Mouse (Mus musculus) megakaryocyte progenitor cell, adult 5-6 weeks (primary cell): ENCODE measurements at regions not wholly inside any gene's neighbourhood (a gene's known extent, or its start where the extent isn't known, plus 50 kb on each side); places are given as distances from the start of the nearest gene placed in this dataset.

Experiments used
- ATAC-seq: replicated peaks from 2 replicates; pipeline ENCODE4 v1.8.0; 2016; ENCODE audit warnings: mild to moderate bottlenecking, moderate TSS enrichment, inconsistent platforms; ENCODE audit not compliant: poor library complexity

DNA sequence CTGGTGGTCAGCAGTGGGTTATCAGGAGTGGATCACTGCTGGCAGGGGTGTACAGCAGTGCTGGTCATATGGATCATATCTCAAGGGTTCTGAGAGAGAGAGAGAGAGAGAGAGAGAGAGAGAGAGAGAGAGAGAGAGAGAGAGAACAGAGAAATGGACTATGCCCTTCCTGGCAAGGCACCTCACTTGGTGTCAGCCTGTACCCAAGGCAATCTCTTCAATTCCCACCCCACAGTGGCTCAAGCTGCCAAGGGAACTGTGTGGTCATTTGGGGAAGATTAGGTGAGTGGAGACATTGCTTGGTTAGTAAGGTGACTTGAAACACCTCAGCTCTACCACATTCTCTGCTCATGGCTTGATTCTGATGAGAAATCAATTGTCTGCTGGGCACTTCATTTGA is 80.8 kb upstream of the Agap1 start:
- no peak for ATAC-seq

DNA sequence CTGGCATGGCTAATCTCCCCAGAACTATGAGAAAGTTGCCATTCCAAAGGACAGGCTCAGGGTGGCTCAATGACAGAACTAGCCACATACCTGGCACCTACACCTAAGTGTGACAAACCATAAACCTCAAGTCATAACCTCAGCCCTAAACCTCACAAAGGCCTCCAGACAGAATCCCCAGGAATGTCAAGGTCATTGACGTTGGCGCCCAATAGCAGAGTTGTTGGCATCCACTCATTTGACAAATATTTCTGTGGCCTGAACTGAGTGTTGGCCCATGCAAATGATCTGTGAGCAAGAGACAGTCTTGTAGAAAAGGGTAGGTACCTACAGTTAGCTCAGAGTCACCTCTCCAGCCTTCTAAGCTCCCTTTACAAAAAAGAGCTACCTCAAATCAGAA is 80.3 kb upstream of the Agap1 start:
- no peak for ATAC-seq

DNA sequence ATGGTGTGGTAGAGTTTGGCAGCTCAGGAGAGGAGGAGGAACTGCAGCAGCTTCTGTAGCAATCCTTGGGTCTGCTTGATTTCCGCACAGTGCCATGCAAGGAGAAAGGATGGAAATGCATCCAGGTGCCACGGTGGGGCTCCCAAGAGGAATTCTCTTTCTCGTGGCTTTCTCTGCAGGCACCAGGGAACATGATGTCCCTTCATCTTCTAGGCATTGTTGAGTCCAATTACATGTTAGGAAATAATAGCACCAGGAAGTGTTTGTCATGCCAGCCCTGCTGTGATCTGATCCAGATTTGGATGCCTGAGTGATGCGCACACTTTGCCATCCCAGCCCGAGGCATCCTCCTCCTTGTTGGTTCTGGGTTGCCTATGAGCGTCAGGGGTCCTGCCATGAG is 72.6 kb upstream of the Agap1 start:
- ATAC-seq = no peak

DNA sequence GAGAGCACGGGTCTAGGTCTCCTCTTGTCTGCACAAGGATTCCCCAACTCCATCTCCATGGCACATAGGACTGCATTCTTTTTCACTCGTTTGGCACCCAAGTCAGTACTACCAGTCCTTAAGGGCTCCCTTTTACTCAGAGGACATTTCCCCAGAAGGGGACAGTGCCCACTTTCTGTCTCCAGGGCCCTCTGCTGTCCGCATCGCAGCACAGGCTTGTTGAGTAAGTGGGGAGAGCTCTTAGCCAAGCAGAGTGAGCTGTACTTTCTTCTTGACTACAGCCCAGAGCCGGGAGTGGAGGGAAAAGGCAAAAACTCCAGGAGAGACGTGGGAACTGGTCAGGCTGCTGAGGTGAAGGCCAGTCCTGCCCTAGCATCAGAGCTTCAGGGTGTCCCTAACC is 69.5 kb upstream of the Agap1 start:
- ATAC-seq = no peak

DNA sequence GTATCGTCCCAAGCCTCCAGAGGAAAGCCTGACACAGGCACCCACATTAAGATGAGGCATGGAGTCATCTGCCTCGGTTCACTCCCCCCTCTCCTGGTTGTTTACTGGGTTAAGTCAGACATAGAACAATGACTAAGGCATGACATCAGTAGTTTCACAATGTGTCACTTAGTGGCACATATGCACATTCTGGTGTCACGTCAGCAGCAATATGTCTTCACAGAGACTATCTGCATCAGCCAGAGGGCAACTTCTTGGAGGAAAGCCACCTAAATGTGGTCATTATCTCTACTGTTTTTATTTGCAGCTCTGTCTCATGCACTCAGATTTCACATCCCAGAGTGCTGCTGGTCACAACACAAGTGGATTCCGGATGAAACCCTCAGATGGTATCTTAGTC is 61.9 kb upstream of the Agap1 start:
- peak; percentile 74 for ATAC-seq

DNA sequence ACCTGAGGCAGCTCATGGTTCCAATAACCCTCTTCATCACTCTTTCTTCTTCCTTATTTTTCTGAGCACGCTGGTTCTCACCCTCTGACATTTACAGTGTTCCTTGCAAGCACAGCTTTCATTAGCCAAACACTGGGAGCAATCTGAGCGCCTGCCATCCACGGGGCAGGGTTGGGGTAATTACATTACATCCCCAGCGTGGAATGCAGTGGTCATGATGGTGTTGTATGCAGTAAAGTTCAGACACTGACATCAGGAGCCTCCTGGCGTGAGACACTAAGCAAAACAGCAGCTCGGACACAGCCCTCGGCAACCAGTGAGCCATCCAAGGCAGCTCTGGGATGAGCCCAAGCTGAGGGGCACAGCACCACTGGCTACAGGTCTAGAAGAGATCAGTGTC is 60.1 kb upstream of the Agap1 start:
- no peak for ATAC-seq

DNA sequence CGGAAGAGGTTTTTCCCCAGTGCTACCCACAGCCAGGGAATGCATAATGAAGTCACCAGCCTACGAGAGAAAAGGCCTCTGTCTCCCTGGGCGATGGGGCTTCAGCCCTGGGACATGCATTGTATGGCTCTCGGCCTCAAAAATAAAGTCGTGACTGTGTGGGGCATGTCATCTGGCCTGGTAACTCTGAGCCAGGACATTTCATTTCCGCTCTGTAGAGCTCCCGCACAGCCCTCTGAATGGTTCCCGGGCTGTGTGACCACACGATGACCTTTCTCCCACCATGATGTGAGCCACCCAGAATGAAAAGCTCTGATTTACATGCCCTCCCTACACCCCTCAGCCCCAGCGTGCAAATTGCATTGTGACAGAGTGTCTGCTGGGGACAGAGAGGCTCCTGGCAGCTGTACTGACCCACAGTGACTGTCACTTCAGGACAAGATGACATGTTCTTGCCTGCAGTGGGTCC is 53.8 kb upstream of the Agap1 start:
- no peak for ATAC-seq

DNA sequence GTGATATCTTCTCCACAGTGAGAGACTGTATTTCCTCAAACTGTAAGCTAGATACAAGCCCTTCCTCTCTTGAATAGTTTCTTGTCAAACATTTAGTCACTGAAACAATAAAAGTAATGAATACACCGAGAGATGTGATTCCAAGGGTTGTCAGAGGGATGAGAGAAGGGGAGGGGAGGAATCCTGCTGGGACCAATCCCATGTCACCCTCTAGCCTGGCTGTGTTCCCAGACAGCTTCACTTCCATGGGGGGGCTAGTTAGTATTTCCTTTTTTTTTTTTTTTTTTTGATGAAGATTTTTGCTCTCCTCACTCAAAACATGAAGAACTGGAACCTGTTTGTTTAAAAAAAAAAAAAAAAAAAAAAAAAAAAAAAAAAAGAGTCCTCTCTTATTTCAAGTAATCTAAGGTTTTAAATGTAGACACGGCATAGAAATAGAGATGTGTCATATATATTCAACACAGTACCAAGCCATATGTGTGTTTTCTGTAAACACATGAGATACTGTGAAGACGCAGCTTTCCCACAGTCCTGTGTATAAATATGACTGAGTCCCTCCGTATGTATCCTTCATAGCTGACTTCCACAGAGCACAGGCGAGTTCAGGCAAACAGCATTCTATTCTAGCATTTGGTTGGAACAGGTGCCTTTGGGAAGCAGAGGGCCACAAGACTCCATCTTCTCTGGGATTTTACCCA is 51.9 kb upstream of the Agap1 start:
- ATAC-seq = no peak

DNA sequence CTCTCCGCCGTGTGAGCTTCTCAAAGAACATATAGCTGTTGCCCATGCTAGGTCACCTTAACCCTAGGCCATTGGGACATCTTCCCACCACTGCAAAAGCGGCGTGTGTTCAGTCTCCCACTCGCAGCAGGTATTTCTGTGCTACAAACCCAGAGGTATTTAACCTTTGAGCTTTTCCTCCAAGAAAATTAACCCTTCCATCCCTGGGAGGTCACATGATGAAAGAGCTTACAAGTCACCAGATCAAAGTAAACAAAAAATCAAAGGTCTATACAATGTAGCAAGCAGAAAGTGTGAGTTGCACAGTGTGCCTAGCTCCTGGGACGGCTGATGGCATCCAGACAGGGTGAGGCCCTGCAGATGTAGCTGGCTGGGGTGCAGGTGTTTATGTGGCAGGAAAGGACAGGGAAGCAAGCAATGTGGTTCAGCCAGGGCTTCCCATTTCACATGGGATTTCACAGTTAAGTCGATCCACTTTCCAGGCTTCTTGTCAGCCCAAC is 51.0 kb upstream of the Agap1 start:
- no peak for ATAC-seq
